Mouse (Mus musculus): ENCODE results near the gene Insyn1.

The Insyn1 gene

DNA sequence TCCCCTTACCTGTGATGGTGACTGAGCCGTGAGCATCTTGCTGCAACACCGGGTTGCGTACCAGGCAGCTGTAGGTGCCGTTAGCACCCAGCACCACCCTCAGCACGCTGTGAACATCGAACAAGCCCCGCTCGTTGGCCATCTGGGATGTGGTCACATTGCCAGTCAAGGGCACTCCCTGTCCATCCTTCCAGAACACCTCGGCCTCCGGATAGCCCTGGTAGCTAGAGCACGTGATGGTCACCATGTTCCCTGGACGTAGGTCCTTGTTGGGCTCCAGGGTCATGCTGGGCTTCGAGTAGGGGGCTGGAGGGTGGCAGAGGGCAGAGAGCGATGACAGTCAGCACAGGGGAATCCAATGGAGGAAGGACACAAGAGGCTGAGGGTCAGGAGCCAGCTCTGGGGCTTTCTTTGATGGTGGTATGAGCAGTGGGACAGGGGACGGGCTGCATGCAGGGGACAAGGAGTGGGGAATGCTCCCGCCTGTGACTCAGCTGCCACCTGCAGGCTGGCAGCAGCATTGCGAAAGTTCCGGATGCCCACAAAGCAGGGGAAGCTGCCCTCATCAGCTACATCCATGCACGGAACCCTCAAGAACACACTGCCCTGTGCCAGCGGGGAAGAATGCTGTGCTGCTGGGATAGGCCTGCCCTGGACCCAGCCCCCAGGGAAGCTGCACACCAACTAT is 47.2 kb downstream of the Insyn1 start:
- no peak for DNase-seq (ENCODE audit: low spot score)

DNA sequence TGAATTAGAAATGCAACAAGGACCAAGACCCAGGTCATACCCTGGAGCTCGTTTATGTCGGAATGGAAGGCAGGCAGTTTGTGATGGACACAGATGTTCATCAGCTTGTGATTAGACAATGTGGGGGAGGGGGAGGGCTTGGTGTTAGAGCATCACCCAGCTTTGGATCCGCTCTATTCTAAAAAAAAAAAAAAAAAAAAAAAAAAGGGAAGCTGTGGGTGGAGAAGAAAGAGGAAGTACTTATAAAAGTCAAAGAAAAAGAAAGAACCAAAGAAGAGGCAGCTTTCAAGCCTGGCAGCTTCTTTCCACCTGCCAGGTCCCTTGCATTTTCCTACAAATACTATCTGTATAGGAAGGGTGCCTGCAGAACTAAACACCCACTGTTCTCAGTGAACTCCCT is 49.4 kb downstream of the Insyn1 start:
- DNase-seq (ENCODE audit: low spot score) = no peak

DNA sequence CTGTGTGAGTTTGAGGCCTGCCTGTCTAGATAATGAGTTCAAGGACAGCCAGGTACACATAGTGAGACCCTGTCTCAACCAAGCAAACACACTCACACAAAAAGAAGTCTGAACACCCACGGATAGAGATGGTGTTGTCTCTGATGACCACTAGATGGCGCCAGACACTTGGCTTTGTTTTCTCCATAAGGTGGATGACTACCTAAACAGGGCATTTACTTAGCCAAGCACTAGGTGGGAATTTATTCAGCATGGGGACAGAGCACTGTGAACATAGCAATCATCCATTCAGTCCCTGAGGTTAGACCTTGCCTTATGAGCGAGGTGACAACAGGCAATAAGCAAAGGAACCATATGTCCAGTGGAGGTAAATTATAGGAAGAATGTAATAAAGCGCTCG is 51.5 kb downstream of the Insyn1 start:
- DNase-seq (ENCODE audit: low spot score) = no peak

DNA sequence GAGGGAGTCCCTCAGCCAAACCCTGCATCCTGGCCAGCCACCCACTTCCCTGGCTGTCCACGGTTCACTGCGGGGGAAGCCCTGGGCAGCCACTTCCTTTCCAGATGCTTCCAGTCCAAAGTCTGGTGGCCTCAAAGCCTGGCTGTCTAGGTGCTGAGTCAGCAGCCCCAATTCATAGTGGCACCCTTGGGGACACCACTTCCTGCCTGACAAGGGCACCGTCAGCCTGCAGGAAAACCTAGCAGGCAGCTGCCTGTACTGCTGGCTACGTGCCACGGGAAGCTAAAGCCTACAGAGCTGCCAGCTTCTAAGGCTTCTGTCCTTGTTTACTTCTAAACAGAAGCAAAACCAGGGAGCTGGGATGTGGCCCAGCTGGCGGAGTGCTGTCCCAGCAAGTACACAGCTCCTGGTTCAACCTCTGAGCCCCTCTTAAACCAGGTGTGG is 53.5 kb downstream of the Insyn1 start:
- peak; percentile 36 for DNase-seq (ENCODE audit: low spot score)

- no peak for DNase-seq (ENCODE audit: low spot score)
Observed at GRCm38 (mm10) chr9:58544879-58545324, 56.5 kb downstream of the Insyn1 start.

- DNase-seq (ENCODE audit: low spot score) = no peak
Observed at GRCm38 (mm10) chr9:58545428-58545827, 57.0 kb downstream of the Insyn1 start.

DNA sequence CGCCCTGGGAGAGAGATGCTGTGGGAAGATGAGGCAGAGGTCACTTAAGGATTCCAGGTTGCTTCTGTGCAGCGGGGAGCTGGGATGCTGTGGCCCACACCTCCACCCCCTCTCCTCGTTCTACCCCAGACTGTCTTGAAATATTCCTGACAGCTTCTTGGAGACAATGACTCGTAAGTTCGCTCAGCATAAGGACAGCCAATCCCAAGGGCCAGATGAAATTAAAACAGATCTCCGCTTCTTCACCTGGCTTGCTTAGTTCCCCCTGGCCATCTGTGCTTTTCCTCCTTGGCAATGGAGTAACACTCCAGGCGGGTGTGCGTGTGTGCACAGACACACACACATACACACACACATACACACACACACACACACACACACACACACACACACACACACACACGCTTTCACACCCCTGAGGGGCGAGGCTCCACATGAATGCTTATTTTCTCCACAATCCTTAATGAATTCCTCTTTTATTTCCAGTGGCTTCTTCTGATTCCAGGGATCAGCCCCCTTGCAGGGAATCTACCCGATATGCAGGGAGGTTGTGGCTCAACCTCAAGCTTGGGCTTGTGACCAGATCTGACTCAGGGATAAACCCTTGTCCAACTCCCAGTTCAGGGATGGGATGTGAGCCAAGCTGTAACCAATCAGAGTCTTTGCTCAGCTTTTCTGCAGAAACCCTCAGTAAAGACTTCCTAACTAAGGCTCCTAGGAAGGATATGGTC is 58.4 kb downstream of the Insyn1 start:
- DNase-seq (ENCODE audit: low spot score) = no peak

DNA sequence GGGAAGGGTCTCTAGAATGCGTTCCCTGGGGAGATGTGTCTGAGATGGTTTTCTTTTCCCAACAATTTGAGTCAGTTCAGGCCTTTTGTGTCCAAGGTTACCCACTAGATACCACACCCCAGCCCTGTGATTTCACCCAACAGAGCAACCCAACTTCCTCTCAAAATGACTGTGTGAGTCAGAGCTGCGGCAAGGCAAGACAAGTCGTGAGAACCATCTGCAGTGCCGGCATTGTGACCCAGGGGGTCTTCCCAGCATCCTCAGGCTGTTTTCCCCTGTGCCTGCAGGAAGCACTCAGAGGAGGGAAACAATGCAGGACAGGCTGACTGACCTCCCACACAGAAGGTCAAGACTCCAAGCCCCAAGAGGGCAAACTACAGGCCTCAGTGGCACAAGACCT is 60.5 kb downstream of the Insyn1 start:
- no peak for DNase-seq (ENCODE audit: low spot score)

All from testis, postnatal 14 days (tissue).